Mouse (Mus musculus): Measurements from ENCODE around the gene Usp2.

- TF ChIP-seq POLR2A (IDR thresholded peaks at IDR 0.05; ENCODE audit: borderline replicate concordance, low read depth, low read length), result no peak
- TF ChIP-seq CTCF (IDR thresholded peaks at IDR 0.05; ENCODE audit: low read depth, low read length), result no peak
Measured at GRCm38 (mm10) chr9:44075276-44075995, 8.6 kb downstream of the Usp2 start.
